Mouse (Mus musculus): ENCODE data around the gene Itpr1.

Gene Itpr1

GRCm38 (mm10) chr6:108471878-108472277 is 259.0 kb downstream of the Itpr1 start:
- no peak for DNase-seq (ENCODE audit: low spot score)

DNA sequence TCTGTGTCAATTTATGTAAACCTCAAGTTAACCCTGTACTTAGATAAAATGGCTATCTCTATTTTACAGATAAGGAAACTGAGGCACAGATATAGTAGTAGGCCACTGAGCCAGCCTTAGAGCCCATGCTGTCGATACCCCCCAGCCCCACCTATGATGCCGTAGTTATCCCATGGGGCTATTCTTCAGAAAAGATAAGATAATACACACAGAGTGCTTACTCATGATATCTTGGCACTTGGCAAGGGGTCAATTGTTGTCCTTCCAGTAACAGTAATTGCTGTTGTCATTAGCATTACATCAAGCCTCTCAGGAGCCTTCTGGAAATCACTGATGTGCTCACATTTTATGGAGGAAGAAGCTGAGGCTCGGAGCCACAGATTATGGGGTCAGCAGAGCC is 259.9 kb downstream of the Itpr1 start:
- no peak for DNase-seq (ENCODE audit: low spot score)

- no peak for DNase-seq (ENCODE audit: low spot score)
These were observed 263.9 kb downstream of the Itpr1 start for GRCm38 (mm10) chr6:108476797-108477235.

DNA sequence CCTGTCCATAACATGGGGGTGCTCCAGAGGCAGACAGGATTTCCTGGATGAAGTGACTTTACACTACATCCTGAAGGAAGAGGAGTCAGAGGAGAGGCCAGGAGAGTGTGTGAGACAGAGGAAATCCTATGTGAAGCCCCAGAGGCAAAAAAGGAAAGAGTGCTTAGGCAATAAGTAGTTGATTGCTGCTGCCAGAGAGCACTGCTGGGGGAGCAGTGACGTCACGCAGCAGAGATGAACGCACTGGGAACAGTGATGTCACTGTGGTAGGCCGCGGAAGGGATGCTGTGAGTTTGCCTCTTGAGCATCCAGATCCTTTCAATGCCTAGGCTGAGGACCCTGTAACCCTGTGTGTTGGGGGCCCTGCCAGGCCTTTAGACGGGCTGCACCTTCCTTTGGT is 264.7 kb downstream of the Itpr1 start:
- no peak for DNase-seq (ENCODE audit: low spot score)

DNA sequence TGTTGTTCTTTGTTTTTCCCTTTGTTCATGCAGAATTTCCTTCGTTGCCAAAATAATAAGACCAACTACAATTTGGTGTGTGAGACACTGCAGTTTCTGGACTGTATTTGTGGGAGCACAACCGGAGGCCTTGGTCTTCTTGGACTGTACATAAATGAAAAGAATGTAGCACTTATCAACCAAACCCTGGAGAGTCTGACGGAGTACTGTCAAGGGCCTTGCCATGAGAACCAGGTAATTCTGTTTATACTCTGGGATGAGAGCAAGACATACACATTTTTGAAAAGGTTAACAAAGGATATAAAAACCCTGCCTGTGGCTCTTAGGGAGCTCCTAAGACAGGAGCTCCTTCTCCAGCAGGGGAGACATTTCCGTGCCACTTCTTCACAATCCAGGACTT is 268.3 kb downstream of the Itpr1 start:
- DNase-seq (ENCODE audit: low spot score), result no peak

- no peak for DNase-seq (ENCODE audit: low spot score)
These were observed 269.6 kb downstream of the Itpr1 start for GRCm38 (mm10) chr6:108482464-108482863.

DNA sequence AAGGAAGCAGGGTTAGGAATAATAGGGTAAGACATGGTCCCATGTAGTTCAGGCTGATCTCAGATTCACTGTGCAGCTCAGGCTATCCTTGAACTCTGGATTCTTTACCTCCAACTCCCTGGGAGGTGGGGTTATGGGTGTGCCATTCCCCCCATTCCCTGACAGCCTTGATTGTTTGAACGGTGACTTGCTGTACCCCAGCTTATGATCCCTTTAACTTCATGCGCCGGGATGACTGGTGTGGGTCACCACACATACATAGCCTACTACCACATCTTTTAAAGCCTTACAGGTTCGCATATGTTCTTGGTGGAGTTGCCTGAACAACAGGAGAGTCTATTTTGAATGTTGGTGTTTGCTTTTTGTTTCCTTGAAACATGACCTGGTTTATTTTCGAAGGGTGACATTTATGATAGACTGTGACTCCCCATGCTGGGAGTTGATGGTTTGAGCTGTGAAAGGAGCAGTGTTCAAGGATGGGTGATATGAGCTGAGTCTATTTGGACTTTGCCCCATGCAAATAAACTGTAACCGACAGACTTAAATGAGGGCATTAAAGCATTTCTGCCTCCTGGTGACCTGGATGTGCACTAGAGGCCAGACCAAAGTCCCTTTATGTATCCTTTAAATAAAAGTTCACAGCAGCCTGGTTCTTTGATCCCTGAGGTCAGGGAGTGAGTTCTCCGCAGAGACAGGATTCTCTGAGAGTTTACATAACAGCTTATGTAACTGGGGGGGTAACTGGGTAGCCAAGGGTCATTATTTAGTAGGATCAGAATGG is 273.5 kb downstream of the Itpr1 start:
- no peak for DNase-seq (ENCODE audit: low spot score)

- no peak for DNase-seq (ENCODE audit: low spot score)
These were observed 274.5 kb downstream of the Itpr1 start for GRCm38 (mm10) chr6:108487300-108487835.

- DNase-seq (ENCODE audit: low spot score), result no peak
These were observed 275.4 kb downstream of the Itpr1 start for GRCm38 (mm10) chr6:108488250-108488649.

DNA sequence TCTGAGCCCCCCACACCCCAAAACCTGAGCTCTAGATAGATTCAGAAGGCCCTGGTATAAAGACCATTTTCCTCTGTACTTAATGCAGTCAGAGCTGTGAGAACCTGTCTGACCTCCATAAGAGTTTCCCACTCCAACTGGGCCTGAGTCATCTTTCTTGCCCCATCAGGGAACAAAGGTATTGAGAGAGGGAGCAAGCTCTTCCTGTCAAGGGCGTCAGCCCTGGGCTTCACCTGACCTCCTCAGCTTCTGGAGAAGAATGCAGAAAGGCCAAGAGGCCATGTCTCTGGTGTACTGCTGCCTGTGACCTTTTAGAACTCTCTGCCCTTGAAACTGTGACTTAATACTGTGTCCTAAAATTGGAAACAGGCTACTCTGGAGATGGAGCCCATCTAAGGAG is 279.1 kb downstream of the Itpr1 start:
- DNase-seq (ENCODE audit: low spot score), result no peak

GRCm38 (mm10) chr6:108493753-108494152 is 280.9 kb downstream of the Itpr1 start:
- no peak for DNase-seq (ENCODE audit: low spot score)

- no peak for DNase-seq (ENCODE audit: low spot score)
These were observed 281.4 kb downstream of the Itpr1 start for GRCm38 (mm10) chr6:108494185-108494804.

GRCm38 (mm10) chr6:108494994-108495393 is 282.1 kb downstream of the Itpr1 start:
- DNase-seq (ENCODE audit: low spot score), result no peak

DNA sequence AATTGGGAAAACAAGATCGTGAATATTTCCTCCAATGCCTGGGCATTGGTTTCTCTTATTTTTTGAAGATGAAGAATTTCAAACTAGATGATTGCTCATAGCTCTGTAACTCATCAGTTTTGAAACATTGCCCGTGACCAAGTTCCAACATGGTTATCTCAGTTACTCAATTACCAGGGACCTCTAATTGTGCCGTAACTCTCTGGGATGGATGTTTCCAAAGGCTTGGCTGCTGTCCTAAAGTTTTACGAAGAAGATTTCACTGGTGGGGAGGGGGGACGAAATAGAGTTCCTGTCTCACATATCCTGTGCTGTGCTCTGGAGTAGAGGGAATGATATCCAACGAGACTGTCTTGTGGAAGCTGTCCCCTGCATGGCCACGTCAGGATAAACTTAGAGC is 285.2 kb downstream of the Itpr1 start:
- DNase-seq (ENCODE audit: low spot score), result no peak

- DNase-seq (ENCODE audit: low spot score), result no peak
These were observed 290.8 kb downstream of the Itpr1 start for GRCm38 (mm10) chr6:108503651-108504050.

DNA sequence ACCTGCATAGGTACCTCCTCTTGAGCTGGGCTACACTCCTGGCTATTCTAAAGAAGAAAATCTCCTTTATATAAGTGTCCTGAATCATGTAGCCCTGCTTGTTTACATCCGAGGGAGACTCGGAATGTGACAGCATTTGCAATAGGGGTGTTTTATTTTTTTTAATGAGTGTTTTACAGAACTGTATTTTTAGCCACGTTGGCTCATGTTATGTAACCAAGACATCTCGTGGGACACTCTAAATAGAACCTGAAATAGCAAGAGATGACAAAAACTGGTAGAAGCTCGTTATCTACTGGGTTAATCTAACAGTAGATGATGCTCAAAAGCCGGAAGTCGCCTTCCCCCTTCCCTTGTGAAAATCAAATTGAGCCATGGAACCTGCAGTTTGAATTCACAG is 291.8 kb downstream of the Itpr1 start:
- no peak for DNase-seq (ENCODE audit: low spot score)

- no peak for DNase-seq (ENCODE audit: low spot score)
These were observed 293.3 kb downstream of the Itpr1 start for GRCm38 (mm10) chr6:108506161-108506560.

- no peak for DNase-seq (ENCODE audit: low spot score)
These were observed 294.4 kb downstream of the Itpr1 start for GRCm38 (mm10) chr6:108507337-108507736.

GRCm38 (mm10) chr6:108509320-108509719 is 296.4 kb downstream of the Itpr1 start:
- no peak for DNase-seq (ENCODE audit: low spot score)

DNA sequence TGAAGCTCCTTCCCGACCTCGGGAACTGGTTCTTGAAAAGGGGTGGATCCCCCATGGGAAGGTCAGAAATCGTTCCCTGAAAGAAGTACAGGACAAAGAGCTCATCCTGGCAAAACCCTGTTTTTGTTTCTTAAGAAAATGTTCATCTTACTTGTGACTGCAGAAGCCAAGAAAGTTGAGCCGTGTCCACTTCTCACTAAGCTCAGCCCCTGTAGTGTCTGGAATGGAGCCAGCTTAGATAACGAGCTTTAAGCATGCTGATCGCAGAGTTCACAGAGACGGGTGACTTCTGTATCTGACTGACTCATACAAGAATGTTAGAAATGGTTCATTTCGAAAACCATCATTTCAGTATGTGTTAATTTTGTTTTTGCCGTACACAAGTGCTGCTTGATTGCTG is 297.2 kb downstream of the Itpr1 start:
- no peak for DNase-seq (ENCODE audit: low spot score)

- DNase-seq (ENCODE audit: low spot score), result no peak
These were observed 299.2 kb downstream of the Itpr1 start for GRCm38 (mm10) chr6:108512097-108512496.

DNA sequence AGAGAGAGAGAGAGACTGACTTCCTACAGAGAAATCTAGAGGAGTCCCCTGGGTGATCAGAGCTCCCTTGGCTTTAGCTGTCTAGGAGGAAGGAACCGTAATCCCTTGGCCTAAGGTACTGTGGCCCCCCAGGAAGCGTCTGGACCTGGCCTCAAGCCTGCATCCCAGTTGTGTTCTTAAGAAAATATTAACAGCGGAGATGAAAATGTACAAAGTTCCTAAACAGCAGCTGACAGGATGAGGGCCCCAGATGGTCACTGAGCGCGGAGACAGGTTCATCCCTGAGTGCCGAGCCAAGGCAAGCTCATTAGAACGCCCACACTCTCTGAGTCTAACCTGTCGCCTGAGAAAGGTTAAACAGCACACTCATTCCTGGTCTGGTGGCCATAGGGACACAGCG is 300.1 kb downstream of the Itpr1 start:
- DNase-seq (ENCODE audit: low spot score), result no peak

- DNase-seq (ENCODE audit: low spot score), result no peak
These were observed 303.4 kb downstream of the Itpr1 start for GRCm38 (mm10) chr6:108516248-108516647.
